Mouse (Mus musculus): ENCODE data around the gene Tbc1d10a. TPM values are rescaled to one million over a fixed set of nuclear protein-coding genes. Genes with fewer than 3 reads are reported as not detected.

Tbc1d10a gene
- total and polyA plus RNA-seq, 3 experiments, result 23.0 to 27.4 TPM; not detected in 1

DNA sequence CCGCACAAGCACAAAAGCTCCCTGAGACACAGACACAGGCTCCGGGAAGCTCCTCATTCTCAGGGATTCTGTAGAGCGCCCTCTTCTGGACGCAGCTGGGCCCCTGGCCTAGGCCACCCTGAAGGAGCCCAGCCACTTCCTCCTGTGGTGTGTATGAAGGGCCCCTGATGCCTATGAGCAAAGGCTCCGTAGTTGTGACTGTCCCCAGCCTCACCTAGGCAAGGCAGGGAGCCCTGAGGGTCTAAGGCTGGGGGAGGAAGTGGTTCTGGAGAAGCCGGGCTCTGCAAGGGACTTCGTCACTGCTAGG is 74.6 kb downstream of the Tbc1d10a start:
- H3K9me3 ChIP-seq (replicated peaks; ENCODE audit: insufficient read depth, low read length), result no peaks in the 10 kb centered on the region
- peak; percentile 96 for DNase-seq (ENCODE audit: low read depth, low spot score)
- no peaks in the 10 kb centered on the region for H3K27me3 ChIP-seq (ENCODE audit: control insufficient read depth in 1 of 2, insufficient read depth in 2 of 2, low read length in 2 of 2)
- peak overlapping the region; percentile 20 for H3K27ac ChIP-seq (ENCODE audit: control insufficient read depth, low read depth, low read length)
- H3K9ac ChIP-seq (ENCODE audit: control insufficient read depth, low read depth, low read length, poor library complexity, severe bottlenecking), result peak overlapping the region; percentile 55
- H3K36me3 ChIP-seq (ENCODE audit: control insufficient read depth in 1 of 2, insufficient read depth in 2 of 2, low read length in 2 of 2), result peaks cover 0 to 8% of the 10 kb centered on the region in 2 experiments; a peak in 2 of 4 replicates
- H3K79me2 ChIP-seq (ENCODE audit: control insufficient read depth, insufficient read depth, low read length, poor library complexity), result no peaks in the 10 kb centered on the region
- peak overlapping the region; percentile 48 to 53 for H3K4me3 ChIP-seq (ENCODE audit: control insufficient read depth in 1 of 2, insufficient read depth in 1 of 2, low read depth in 2 of 2, low read length in 2 of 2)
- peaks cover 6 to 41% of the 10 kb centered on the region in 2 experiments for H3K4me1 ChIP-seq (ENCODE audit: control insufficient read depth in 1 of 2, insufficient read depth in 2 of 2, low read length in 2 of 2)
- TF ChIP-seq HCFC1 (IDR thresholded peaks at IDR 0.05; ENCODE audit: low read depth, low read length) (peak; percentile 57; the same call in 1 of the 2 replicates), MYC (IDR thresholded peaks at IDR 0.05; ENCODE audit: low read depth, low read length) (peak; percentile 81; the same call in 1 of the 2 replicates), RCOR1 (IDR thresholded peaks at IDR 0.05; ENCODE audit: low read depth, low read length) (no peak), SIN3A (IDR thresholded peaks at IDR 0.05; ENCODE audit: low read length) (peak; percentile 73), CHD1 (IDR thresholded peaks at IDR 0.05; ENCODE audit: low read depth, low read length) (no peak), TAL1 (IDR thresholded peaks at IDR 0.05; ENCODE audit: low read length) (no peak), TBP (IDR thresholded peaks at IDR 0.05; ENCODE audit: low read depth, low read length) (0 out of 2 replicates have a peak, but pooled peaks have one; percentile 38), CHD2 (IDR thresholded peaks at IDR 0.05; ENCODE audit: low read length) (no peak), ZNF384 (IDR thresholded peaks at IDR 0.05; ENCODE audit: low read depth, low read length) (no peak), MEF2A (IDR thresholded peaks at IDR 0.05; ENCODE audit: extremely low read depth, insufficient replicate concordance, low read depth, low read length, poor library complexity, severe bottlenecking) (0 out of 2 replicates have a peak, but pooled peaks have one; percentile 2), EP300 (IDR thresholded peaks at IDR 0.05; ENCODE audit: low read depth in 1 of 2, low read length in 2 of 2) (no peak), ELF1 (IDR thresholded peaks at IDR 0.05; ENCODE audit: low read depth, low read length) (peak; percentile 65), ETS1 (IDR thresholded peaks at IDR 0.05; ENCODE audit: low read depth, low read length) (no peak), UBTF (IDR thresholded peaks at IDR 0.05; ENCODE audit: borderline replicate concordance, insufficient read depth, low read depth, low read length) (no peak), NRF1 (IDR thresholded peaks at IDR 0.05; ENCODE audit: insufficient read depth, low read depth, low read length, poor library complexity, severe bottlenecking) (no peak), BHLHE40 (IDR thresholded peaks at IDR 0.05; ENCODE audit: borderline replicate concordance, low read depth, low read length) (peak; percentile 44; the same call in 1 of the 2 replicates), MXI1 (IDR thresholded peaks at IDR 0.05; ENCODE audit: low read depth, low read length) (no peak; the same call in 1 of the 2 replicates), RAD21 (IDR thresholded peaks at IDR 0.05; ENCODE audit: low read depth, low read length) (peak; percentile 36), USF2 (IDR thresholded peaks at IDR 0.05; ENCODE audit: borderline replicate concordance in 1 of 2, insufficient read depth in 1 of 2, low read depth in 1 of 2, low read length in 2 of 2) (no peak), MAFK (IDR thresholded peaks at IDR 0.05; ENCODE audit: borderline replicate concordance, low read depth, low read length) (no peak), MYB (IDR thresholded peaks at IDR 0.05; ENCODE audit: low read depth, low read length) (no peak), CTCF (IDR thresholded peaks at IDR 0.05 in 2 of 3, conservative IDR thresholded peaks at IDR 0.05 in 1 of 3; ENCODE audit: control insufficient read depth in 1 of 3, insufficient read depth in 1 of 3, low read depth in 2 of 3, low read length in 3 of 3, poor library complexity in 1 of 3, severe bottlenecking in 1 of 3) (peak; percentile 82 to 95 (median 91)), POLR2AphosphoS5 (IDR thresholded peaks at IDR 0.05; ENCODE audit: borderline replicate concordance, low read depth, low read length) (no peak), TCF12 (IDR thresholded peaks at IDR 0.05; ENCODE audit: low read depth, low read length) (peak; percentile 29; the same call in 1 of the 2 replicates), GATA1 (IDR thresholded peaks at IDR 0.05; ENCODE audit: low read depth, low read length) (no peak), ZC3H11A (IDR thresholded peaks at IDR 0.05; ENCODE audit: low read depth, low read length) (peak; percentile 41), POLR2A (IDR thresholded peaks at IDR 0.05; ENCODE audit: control insufficient read depth in 1 of 2, insufficient read depth in 1 of 2, low read depth in 1 of 2, low read length in 2 of 2, poor library complexity in 1 of 2) (no peak; a peak in 1 of 4 replicates), MAZ (IDR thresholded peaks at IDR 0.05; ENCODE audit: low read depth, low read length) (0 out of 2 replicates have a peak, but pooled peaks have one; percentile 74), ZKSCAN1 (IDR thresholded peaks at IDR 0.05; ENCODE audit: low read depth, low read length) (no peak), JUND (IDR thresholded peaks at IDR 0.05; ENCODE audit: low read depth, low read length) (no peak), NELFE (IDR thresholded peaks at IDR 0.05; ENCODE audit: low read depth, low read length) (peak; percentile 37; the same call in 1 of the 2 replicates), ZMIZ1 (IDR thresholded peaks at IDR 0.05; ENCODE audit: low read depth, low read length) (no peak), SMC3 (IDR thresholded peaks at IDR 0.05; ENCODE audit: low read depth, low read length) (peak; percentile 71), USF1 (IDR thresholded peaks at IDR 0.05; ENCODE audit: low read depth, low read length) (no peak), MAX (IDR thresholded peaks at IDR 0.05; ENCODE audit: low read length) (no peak), POLR2AphosphoS2 (IDR thresholded peaks at IDR 0.05; ENCODE audit: low read length) (no peak), E2F4 (IDR thresholded peaks at IDR 0.05; ENCODE audit: borderline replicate concordance, low read depth, low read length) (no peak), KAT2A (conservative IDR thresholded peaks at IDR 0.05; ENCODE audit: low read depth, low read length) (no peak)
